Mouse (Mus musculus): ENCODE data around the gene Ube2d2b. TPM values are rescaled to one million over a fixed set of nuclear protein-coding genes. Genes with fewer than 3 reads are reported as not detected.

The Ube2d2b gene
- not detected for total RNA-seq (2021)
- long read RNA-seq, experiment 1, result 0 reads
- long read RNA-seq, experiment 2, result 0 reads

DNA sequence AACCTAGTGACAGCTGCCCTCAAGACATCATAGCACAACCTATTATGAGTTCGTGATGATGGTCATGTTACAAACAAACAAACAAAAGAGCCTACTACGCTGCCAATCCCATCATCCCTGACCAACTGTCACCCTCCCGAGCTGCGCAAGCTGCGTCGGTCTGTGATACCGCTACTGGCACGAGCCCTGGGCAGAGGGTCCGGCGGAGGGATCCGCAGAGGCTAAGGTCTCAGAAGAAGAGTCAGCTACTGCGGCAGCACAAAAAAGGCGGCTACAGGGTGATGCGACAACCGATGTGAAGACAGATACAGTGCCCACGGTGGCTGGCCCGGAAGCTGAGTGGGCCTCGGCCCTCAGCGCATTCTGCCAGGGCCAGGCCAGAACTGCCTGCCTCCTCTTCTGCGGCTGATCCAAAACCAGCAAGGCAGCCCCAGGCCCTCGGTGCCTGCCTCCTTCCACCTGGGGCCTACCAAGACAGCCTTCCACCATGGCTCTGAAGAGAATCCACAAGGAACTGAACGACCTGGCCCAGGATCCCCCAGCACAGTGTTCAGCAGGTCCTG lies at the start of gene Ube2d2b:
Gene Ube2d2b, plus strand, starts transcription at position 102 of the 563 bp plus-strand sequence.
- DNase-seq, result no peak

- DNase-seq, result no peak
These were observed 47.5 kb upstream of the Ube2d2b start for GRCm38 (mm10) chr5:107782360-107782759.

GRCm38 (mm10) chr5:107787682-107788443 lies 42.0 kb upstream of the Ube2d2b start:
- no peak for DNase-seq

GRCm38 (mm10) chr5:107789492-107789891 lies 40.4 kb upstream of the Ube2d2b start:
- DNase-seq, result peak in 1 of 2 experiments; percentile 19

DNA sequence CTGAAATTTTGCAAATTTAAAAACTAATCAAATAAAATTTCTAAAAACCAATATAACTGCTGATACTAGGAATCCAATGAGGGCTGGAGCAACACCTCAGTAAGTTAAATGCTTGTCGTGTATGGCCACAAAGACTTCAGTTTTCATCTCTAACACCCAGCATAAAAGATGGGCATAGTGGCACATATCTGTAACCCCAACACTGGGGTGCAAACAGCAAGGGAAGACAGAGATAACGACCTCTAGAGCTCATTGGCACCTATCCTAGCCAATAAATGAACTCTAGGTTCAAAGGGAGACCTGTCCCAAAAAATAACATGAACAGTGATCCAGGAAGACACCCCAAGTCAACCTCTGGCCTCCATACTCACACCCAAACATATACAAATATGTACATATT lies 37.9 kb upstream of the Ube2d2b start:
- no peak for DNase-seq

DNA sequence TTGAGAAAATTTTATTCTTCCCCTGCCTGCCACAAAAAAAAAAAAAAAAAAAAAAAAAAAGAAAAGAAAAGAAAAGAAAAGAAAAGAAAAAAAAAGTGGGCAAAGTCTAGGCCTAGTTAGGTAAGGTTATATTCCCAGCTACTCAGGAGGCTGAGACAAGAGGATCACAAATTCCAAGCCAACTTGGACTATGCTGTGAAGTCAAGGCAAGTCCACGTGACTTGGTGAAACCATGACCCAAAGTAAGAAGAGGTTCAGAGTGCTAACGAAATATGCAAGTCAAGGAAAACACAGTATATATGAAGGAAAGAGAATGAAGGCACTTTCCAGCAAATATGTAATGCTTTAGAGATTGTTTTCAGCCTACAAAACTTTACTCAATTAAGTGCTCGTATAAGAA lies 37.4 kb upstream of the Ube2d2b start:
- no peak for DNase-seq

GRCm38 (mm10) chr5:107793258-107793657 lies 36.6 kb upstream of the Ube2d2b start:
- DNase-seq, result peak; percentile 45 to 49

DNA sequence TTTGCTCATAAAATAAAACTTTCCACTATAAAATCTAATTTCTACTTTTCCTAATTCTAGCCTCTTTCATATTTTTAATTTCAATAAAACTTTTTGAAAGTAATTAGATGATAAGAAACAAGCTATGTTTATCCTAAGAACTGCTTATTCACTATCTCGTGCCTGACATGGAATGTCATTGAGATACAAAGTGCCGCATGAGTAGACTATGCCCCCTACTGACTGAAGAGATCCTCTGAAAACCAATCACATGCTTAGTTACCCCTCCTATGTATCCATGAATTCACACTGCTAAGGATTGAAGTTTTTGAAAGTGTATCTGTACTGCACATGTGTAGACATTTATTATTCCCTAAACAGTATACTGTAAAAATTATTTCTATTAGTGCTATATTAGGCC lies 36.0 kb upstream of the Ube2d2b start:
- no peak for DNase-seq

GRCm38 (mm10) chr5:107798290-107798689 lies 31.6 kb upstream of the Ube2d2b start:
- no peak for DNase-seq

GRCm38 (mm10) chr5:107801234-107801633 lies 28.7 kb upstream of the Ube2d2b start:
- DNase-seq, result no peak

- DNase-seq, result no peak
These were observed 27.3 kb upstream of the Ube2d2b start for GRCm38 (mm10) chr5:107802621-107803020.

GRCm38 (mm10) chr5:107807496-107807895 lies 22.4 kb upstream of the Ube2d2b start:
- peak; percentile 52 to 59 for DNase-seq

GRCm38 (mm10) chr5:107814651-107815050 lies 15.2 kb upstream of the Ube2d2b start:
- no peak for DNase-seq

GRCm38 (mm10) chr5:107822521-107822920 lies 7.4 kb upstream of the Ube2d2b start:
- DNase-seq, result no peak

DNA sequence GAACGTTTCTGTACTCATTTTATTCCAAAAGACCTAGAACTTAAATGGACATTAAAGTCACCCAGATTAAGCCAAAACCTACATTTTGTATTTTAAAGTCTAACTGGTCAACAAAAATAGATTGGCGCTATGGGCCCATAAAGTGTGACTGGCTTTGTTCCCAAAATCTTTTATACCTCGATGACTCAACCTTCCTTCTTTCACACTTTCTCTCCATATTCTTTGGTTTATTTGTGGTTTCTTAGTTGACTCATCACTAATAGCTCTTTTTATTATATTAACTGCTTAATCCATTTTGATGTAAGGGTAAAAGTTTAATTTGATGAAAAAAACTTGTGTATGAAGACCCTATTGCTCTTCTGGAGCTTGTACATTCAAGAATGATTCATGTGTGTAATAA lies 1.5 kb downstream of the Ube2d2b start:
- DNase-seq, result no peak

GRCm38 (mm10) chr5:107834287-107834686 lies 4.4 kb downstream of the Ube2d2b start:
- DNase-seq, result no peak

- peak; percentile 73 to 75 for DNase-seq
These were observed 9.2 kb downstream of the Ube2d2b start for GRCm38 (mm10) chr5:107838891-107839644.

- DNase-seq, result no peak
These were observed 10.8 kb downstream of the Ube2d2b start for GRCm38 (mm10) chr5:107840549-107841238.

GRCm38 (mm10) chr5:107847349-107847748 lies 17.4 kb downstream of the Ube2d2b start:
- peak; percentile 77 to 78 for DNase-seq

DNA sequence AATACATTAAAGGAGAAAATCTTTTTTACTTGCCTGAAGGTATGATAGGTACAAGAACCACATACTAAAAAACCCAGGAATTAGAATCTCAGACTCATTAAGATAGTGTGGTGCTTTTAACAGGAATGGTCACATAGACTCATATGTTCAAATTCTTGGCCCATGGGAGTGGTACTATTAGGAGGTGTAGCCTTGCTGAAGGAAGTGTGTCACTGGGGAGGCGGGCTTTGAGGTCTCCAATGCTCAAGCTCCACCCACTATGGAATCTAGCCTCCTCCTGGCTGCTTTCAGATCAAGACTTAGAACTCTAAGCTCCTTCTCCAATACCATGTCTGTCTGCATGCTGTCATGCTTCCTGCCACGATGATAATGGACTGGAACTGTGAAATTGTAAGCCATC lies 17.9 kb downstream of the Ube2d2b start:
- DNase-seq, result no peak

DNA sequence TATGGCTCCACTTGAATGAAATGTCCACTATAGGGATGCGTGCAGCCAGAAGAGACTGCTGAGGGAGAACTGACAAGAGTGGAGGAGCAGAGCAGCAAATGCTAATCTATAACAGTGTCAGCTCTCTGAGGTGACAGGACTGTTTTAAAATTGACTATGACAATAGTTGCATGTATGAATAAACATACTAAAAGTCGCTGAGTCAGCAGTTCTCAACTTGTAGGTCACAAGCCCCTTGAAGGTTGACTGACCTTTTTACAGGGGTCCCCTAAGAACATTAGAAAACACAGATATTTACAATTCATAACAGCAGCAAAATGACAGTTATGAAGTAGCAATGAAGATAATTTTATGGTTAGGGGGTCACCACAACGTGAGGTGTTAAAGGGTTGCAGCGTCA lies 19.1 kb downstream of the Ube2d2b start:
- DNase-seq, result no peak

DNA sequence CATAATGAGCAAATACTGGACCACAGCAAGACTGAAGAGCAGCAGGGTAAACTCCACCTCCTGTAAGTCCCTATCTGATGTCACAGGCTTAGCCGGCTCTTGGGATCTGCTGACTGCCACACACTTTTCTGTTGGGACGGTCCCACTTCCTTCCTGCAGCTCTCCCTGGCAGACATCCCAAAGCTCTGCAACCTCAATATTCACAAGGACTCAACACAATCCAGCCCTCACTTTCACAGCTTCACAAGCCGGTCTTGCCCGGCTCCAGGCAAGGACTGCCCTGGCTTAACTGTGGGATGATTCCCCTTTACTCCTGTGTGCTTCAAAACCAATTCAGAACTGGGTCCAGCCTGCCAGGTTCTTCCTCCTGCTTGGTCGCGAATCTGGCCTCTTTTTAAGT lies 23.9 kb downstream of the Ube2d2b start:
- DNase-seq, result peak; percentile 64 to 76

GRCm38 (mm10) chr5:107854556-107854955 lies 24.7 kb downstream of the Ube2d2b start:
- no peak for DNase-seq
